Mouse (Mus musculus): Measurements from ENCODE around the gene Ifna4. TPM values are rescaled to one million over a fixed set of nuclear protein-coding genes. Genes with fewer than 3 reads are reported as not detected.
"Not testable (repeated sequence)": the region's sequence is repeated elsewhere in the genome, so short reads cannot be mapped to it uniquely, and the experiment has no call there.

The Ifna4 gene
- polyA plus RNA-seq (2012; ENCODE audit: insufficient read depth, insufficient read length, missing spikeins), result not detected in 2 replicates

GRCm38 (mm10) chr4:88841438-88841911 is at the start of gene Ifna4:
Gene Ifna4 (plus strand): TSS chr4:88841861.
- Histone ChIP-seq H3K4me3 (ENCODE audit: insufficient read depth, low read length) (no peak within 1 kb of the TSS), H3K4me1 (ENCODE audit: control insufficient read depth, insufficient read depth, low read length) (no peaks in the 10 kb centered on the region), H3K27ac (ENCODE audit: insufficient read depth, low read depth, low read length) (no peak within 1 kb of the TSS)
- TF ChIP-seq POLR2A (IDR thresholded peaks at IDR 0.05; ENCODE audit: borderline replicate concordance, low read depth, low read length) (no peak), CTCF (IDR thresholded peaks at IDR 0.05; ENCODE audit: low read depth, low read length) (no peak)

GRCm38 (mm10) chr4:88793936-88794675 is 47.6 kb upstream of the Ifna4 start, which contains the start of gene Gm13275:
Gene Gm13275 (plus strand): TSS chr4:88794487.
- not testable (repeated sequence) for H3K27ac ChIP-seq (ENCODE audit: insufficient read depth, low read depth, low read length); H3K4me3 ChIP-seq (ENCODE audit: insufficient read depth, low read length); H3K4me1 ChIP-seq (ENCODE audit: control insufficient read depth, insufficient read depth, low read length)

- H3K4me1 ChIP-seq (ENCODE audit: control insufficient read depth, insufficient read depth, low read length); H3K4me3 ChIP-seq (ENCODE audit: insufficient read depth, low read length): not testable (repeated sequence)
Measured at GRCm38 (mm10) chr4:88797097-88797496, 44.6 kb upstream of the Ifna4 start, which contains the start of gene Gm13279. Gene Gm13279 (plus strand): TSS chr4:88797397.

GRCm38 (mm10) chr4:88799365-88799764 is 42.3 kb upstream of the Ifna4 start, which contains the start of gene Gm13285:
Gene Gm13285 (plus strand): TSS chr4:88799665.
- H3K4me1 ChIP-seq (ENCODE audit: control insufficient read depth, insufficient read depth, low read length); H3K4me3 ChIP-seq (ENCODE audit: insufficient read depth, low read length); H3K27ac ChIP-seq (ENCODE audit: insufficient read depth, low read depth, low read length): not testable (repeated sequence)

More at GRCm38 (mm10) chr4:88797097-88797496, 44.6 kb upstream of the Ifna4 start, which contains the start of gene Gm13279:
- H3K27ac ChIP-seq (ENCODE audit: insufficient read depth, low read depth, low read length), result not testable (repeated sequence)

GRCm38 (mm10) chr4:88802954-88803353 is 38.7 kb upstream of the Ifna4 start, which contains the start of gene Gm13287:
Gene Gm13287 (plus strand): TSS chr4:88803254.
- H3K4me1 ChIP-seq (ENCODE audit: control insufficient read depth, insufficient read depth, low read length); H3K27ac ChIP-seq (ENCODE audit: insufficient read depth, low read depth, low read length): not testable (repeated sequence)
- peak within 1 kb of the TSS; percentile 17; the same call in 1 of the 2 replicates for H3K4me3 ChIP-seq (ENCODE audit: insufficient read depth, low read length)

GRCm38 (mm10) chr4:88805231-88805630 is 36.4 kb upstream of the Ifna4 start, which contains the start of gene Gm13288:
Gene Gm13288 (plus strand): TSS chr4:88805531.
- H3K4me3 ChIP-seq (ENCODE audit: insufficient read depth, low read length), result 0 out of 2 replicates have a peak within 1 kb of the TSS, but pooled peaks have one; percentile 14
- not testable (repeated sequence) for H3K27ac ChIP-seq (ENCODE audit: insufficient read depth, low read depth, low read length); H3K4me1 ChIP-seq (ENCODE audit: control insufficient read depth, insufficient read depth, low read length)

- not testable (repeated sequence) for H3K27ac ChIP-seq (ENCODE audit: insufficient read depth, low read depth, low read length); H3K4me1 ChIP-seq (ENCODE audit: control insufficient read depth, insufficient read depth, low read length)
- 0 out of 2 replicates have a peak overlapping the region, but pooled peaks have one; percentile 14 for H3K4me3 ChIP-seq (ENCODE audit: insufficient read depth, low read length)
Measured at GRCm38 (mm10) chr4:88805761-88806160, 35.9 kb upstream of the Ifna4 start.

- Histone ChIP-seq H3K4me3 (ENCODE audit: insufficient read depth, low read length) (no peak within 1 kb of the TSS), H3K4me1 (ENCODE audit: control insufficient read depth, insufficient read depth, low read length) (no peaks in the 10 kb centered on the region), H3K27ac (ENCODE audit: insufficient read depth, low read depth, low read length) (no peak within 1 kb of the TSS)
- TF ChIP-seq CTCF (IDR thresholded peaks at IDR 0.05; ENCODE audit: low read depth, low read length) (no peak), POLR2A (IDR thresholded peaks at IDR 0.05; ENCODE audit: borderline replicate concordance, low read depth, low read length) (no peak)
Measured at GRCm38 (mm10) chr4:88815928-88816327, 25.7 kb upstream of the Ifna4 start, which contains the start of gene Ifna7. Gene Ifna7 (plus strand): TSS chr4:88816228.

GRCm38 (mm10) chr4:88819659-88820058 is 22.0 kb upstream of the Ifna4 start, which contains the start of gene Ifna11:
Gene Ifna11 (plus strand): TSS chr4:88819959.
- no peak within 1 kb of the TSS for H3K27ac ChIP-seq (ENCODE audit: insufficient read depth, low read depth, low read length)
- TF ChIP-seq POLR2A (IDR thresholded peaks at IDR 0.05; ENCODE audit: borderline replicate concordance, low read depth, low read length) (no peak), CTCF (IDR thresholded peaks at IDR 0.05; ENCODE audit: low read depth, low read length) (no peak)
- H3K4me1 ChIP-seq (ENCODE audit: control insufficient read depth, insufficient read depth, low read length), result no peaks in the 10 kb centered on the region
- no peak within 1 kb of the TSS for H3K4me3 ChIP-seq (ENCODE audit: insufficient read depth, low read length)

- Histone ChIP-seq H3K4me1 (ENCODE audit: control insufficient read depth, insufficient read depth, low read length) (no peaks in the 10 kb centered on the region), H3K4me3 (ENCODE audit: insufficient read depth, low read length) (no peak overlapping the region), H3K27ac (ENCODE audit: insufficient read depth, low read depth, low read length) (no peak overlapping the region)
- TF ChIP-seq CTCF (IDR thresholded peaks at IDR 0.05; ENCODE audit: low read depth, low read length) (no peak), POLR2A (IDR thresholded peaks at IDR 0.05; ENCODE audit: borderline replicate concordance, low read depth, low read length) (no peak)
Measured at GRCm38 (mm10) chr4:88822995-88823394, 18.7 kb upstream of the Ifna4 start.

GRCm38 (mm10) chr4:88827116-88827515 is 14.5 kb upstream of the Ifna4 start, which contains the start of gene Ifna6:
Gene Ifna6 (plus strand): TSS chr4:88827416.
- not testable (repeated sequence) for H3K4me3 ChIP-seq (ENCODE audit: insufficient read depth, low read length); H3K4me1 ChIP-seq (ENCODE audit: control insufficient read depth, insufficient read depth, low read length); H3K27ac ChIP-seq (ENCODE audit: insufficient read depth, low read depth, low read length)
